Mouse (Mus musculus) cerebellum, postnatal 36 days (tissue): ENCODE results near the gene Pdilt.
"Not testable (repeated sequence)": the region's sequence is repeated elsewhere in the genome, so short reads cannot be mapped to it uniquely, and the experiment has no call there.

Experiments used
- DNase-seq, 2 experiments: peaks; one replicate each; pipeline ENCODE4 v3.0.0; 2021 to 2022; ENCODE audit warnings: mixed read lengths in 2 of 2

Pdilt gene

DNA sequence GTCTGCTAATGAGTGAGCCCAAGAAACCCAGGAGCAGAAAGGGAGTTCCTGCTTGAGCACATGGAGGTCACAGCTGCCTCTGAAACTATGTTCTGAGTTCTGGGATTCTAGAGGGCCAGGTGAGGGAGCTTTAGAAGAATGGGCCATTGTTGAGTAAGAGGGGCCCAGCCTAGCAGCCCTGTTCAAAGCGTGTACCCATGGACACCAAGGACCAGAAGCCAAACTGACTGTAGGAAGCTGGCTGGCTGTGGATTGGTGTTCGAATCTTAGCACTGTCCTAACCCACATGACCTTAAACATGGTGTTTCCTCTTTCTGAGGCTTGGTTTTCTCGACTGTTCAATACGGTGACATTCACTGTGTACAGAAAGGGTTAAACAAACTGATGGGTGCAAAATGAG is at the start of gene Pdilt:
TSS of gene Pdilt (minus strand) at position 101 of the 400 bp plus-strand sequence.
- DNase-seq: no peak

DNA sequence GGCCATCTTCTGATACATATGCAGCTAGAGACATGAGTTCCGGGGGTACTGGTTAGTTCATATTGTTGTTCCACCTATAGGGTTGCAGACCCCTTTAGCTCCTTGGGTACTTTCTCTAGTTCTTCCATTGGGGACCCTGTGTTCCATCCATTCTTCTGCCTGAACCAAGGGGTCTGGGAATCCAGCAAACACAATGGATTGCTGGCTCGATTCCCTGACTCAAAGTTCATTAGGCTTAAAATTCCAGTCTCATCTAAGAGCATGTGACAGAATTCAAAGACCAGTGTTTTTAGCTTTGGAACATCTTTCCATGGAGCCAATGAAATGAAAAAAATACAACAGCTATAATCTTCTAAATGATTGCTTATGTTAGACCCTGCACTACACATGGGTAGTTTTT is 39.2 kb upstream of the Pdilt start:
- DNase-seq: not testable (repeated sequence)

DNA sequence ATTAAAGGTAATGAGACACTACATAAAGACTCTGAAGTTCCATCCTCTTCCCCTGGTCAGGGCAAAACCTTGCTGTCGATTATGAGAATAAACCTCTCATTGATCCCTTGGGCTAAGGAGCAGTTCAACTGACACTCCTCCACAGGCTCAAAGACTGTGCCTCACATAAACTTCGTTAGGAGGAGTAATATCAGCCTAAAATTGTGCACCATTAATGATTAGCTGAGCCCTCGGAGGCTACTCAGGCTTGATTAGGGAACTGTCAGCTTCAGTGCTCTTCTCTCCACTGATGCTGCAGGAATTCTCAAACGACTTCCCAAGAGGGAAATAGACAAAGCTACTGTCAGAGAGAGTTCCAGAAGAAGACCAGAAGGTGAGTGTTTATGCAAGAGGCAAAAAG is 38.2 kb upstream of the Pdilt start:
- no peak for DNase-seq

DNA sequence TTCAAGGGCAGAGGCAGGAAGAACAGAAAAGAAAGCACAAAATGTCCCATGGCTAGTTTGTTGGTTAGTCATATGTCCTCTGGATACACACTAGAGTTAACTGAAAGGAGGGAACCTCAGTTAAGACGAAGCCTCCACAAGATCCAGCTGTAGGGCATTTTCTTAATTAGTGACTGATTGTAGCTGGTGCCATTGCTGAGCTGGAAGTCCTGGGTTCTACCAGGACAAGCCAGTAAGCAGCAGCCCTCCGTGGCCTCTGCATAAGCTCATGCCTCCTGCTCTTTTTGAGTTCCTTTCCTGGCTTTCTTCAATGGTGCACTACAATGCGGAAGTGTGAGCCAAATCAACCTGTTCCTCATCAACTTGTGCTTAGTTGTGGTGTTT is 37.2 kb upstream of the Pdilt start:
- no peak for DNase-seq

DNA sequence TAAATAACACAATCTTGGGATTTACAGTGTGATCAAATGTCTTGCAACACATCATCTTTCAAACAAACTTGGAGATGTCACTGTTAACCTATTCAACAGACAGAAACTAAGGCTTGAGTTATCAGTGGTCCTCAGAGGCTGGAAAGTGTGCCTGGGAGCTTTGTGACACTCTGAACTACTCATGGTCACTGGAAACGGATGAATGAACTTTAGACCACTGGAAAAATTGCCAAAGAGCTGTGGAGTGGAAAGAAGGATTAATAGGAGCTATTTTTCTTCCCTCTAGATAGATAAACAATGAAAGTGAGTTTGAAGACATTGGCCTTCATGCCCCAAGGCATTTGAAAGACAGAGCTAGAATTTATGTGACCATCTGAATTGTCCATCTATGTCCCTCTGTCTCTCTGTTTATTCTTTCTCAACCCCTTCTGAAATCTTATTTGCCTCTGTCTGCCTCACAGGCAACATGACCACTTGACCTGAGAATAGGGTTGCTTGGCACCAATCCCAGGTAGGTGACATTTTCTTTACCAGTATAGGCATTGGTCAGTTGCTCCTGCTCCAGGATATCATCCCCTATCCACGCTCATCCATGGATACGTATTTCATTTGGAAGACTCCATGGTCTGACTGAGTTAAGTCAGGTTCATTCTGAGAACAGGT is 36.6 kb upstream of the Pdilt start:
- no peak for DNase-seq

DNA sequence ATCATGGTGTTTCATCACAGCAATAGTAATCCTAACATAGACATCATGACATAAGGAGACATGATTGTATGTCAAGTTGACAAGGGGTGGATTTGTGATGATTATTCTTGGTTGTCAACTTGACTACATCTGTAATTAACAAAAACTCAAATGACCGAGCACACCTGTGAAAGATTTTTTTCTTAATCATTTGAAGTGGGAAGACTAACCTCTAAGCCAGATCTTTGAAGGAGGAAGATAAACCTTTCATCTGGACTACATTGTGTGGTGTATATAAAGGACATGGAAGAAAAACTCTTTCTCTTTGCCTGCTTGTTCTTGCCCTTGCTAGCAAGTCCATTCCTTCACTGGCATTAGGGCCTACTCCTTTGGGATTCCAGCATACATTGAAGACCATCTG is 30.8 kb upstream of the Pdilt start, which contains the start of gene Acsm2:
TSS of gene Acsm2 (plus strand) at position 301 of the 400 bp plus-strand sequence.
- DNase-seq: no peak

DNA sequence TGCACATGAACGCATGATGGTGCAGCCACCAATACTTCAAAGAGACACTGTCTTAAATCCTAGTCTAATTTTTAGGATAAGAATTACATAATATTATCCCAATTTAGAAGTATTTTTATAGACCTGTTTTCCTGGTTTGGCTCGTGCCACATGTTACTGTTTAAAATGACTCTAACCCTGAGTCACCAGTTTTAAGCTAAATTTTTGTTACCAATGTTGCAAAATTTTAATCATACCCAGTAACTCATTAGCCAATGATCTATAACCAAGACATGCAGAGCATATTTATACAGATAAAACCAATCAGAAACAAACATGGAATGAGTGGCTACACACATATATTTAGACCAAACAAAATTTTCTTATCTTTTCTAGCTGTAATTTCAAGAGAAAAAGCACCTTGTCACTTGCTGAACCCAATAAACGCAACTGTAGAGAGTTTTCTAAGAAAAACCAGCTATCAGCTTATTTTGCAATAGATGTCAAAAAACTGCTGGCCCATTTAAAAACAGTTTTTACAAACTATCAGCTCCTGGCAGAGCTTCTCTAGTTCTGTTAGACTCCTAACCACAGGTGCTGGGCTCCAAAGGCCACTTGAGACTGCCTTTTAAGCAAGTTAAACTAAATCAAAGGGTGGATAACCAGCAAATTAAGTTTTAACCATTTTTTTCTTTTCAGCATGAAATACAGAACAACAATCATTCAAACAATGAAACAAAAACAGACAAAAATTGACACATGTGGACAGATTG is 27.4 kb upstream of the Pdilt start:
- DNase-seq: no peak

DNA sequence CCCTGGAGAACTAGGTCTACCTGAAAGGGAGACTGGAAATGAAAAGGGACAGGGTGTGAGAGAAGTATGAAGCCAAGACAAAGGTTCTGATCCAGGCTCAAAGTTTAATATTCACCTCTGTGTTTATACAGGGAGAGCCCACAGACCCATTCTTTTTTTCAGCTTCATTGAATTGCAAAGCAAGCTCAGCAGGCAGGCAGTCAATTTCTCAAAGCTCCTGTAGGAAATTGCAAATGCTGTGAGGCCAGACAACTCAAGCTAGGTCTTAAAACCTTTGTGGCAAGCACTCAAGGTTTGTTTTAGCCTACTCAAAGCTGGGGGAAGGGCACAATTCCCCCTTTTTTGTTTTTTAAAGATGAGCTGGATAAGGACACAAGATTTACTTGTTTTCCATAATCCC is 22.3 kb upstream of the Pdilt start:
- DNase-seq: no peak

DNA sequence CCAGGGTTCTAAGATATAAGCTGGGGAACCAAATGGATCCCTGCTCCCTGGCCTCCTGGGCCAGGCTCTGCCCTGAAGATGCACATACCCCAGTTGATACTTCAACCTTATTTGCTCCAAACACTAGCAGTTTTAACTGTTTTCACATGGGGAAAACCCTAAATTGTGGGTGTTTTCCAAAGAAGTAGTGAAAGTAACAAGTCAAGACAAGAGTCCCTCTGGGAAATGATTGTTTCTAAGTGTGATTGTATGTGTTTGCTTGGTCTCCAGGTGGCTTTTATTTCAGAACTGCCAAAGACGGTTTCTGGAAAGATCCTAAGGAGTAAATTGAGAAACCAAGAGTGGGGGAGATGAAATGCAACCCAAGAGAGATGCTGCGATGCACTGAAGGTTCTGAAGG is 19.2 kb upstream of the Pdilt start:
- DNase-seq: no peak

DNA sequence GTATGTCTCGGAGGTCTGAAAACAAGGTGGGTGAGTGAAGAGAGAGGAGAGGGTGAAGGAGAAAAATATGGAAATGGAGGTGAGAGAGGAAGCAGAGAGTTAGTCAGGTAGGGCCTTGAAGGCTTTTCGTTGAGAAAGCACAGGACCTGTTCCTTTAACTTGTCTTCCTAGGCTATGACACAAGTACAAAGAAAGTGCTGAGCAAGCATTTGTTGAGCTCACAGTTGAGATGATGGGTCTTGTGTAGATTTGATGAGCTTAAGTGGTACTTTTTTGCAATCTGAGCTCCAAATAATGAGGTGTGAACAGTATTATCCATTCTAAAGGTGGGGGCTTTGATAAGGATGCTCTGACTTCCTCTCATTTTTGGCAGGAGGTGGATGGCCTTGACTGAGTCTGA is 11.1 kb upstream of the Pdilt start:
- no peak for DNase-seq

DNA sequence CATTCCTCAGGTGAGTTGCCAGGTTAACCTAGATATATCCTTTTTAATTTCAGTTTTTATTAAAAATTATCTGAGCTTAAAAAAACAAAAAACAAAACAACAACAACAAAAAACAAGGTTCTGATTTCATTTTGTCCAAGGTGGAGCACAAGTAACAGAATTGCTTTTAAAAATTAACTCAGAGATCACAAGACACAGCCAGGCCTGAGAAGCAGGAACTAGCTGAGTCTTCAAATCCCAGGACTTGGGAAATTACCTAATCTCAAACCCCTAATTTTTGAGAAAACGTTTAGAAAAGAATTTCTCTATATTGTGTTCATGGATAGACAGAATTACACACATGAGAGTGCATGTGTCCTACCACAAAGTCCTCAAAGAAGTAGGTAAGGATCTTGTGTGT is 9.6 kb upstream of the Pdilt start:
- DNase-seq: no peak

DNA sequence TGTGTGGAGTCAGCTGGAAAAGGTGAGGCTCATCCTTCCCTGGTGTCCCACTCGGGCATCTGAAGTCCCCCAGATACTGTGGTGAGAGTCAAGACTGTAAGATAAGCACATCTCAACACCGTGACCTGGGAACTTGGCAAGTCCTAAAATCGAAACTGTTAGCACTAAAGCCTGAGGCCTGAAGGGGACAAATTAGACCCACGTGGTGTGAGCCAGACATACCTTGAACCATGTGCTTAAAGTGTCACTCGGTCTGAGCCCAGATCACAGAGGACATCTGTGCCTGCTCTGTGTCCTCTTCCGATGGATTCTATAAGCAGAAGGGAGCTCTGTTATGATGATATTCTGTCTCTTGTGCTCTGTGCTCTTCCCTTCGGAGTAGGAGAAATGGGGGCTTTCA is 5.3 kb upstream of the Pdilt start:
- DNase-seq: no peak

DNA sequence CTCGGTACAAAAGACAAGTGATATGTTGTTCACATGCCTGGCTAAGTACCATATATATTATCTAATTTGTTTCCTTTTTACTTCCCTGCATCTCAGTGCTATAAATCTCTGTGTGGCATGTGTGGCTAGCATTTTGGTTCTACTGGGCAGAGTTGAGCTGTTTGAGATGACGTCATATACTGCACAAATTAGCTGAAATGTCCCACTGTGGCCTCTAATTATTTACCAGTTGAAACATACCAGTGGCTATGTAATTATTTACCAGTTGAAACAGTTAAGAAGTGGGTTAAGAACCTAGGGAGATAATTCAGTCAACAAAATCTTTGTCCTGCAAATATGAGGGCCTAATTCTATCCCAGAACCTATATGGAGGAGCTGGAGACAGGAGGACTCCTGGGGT is 4.3 kb upstream of the Pdilt start:
- DNase-seq: no peak

DNA sequence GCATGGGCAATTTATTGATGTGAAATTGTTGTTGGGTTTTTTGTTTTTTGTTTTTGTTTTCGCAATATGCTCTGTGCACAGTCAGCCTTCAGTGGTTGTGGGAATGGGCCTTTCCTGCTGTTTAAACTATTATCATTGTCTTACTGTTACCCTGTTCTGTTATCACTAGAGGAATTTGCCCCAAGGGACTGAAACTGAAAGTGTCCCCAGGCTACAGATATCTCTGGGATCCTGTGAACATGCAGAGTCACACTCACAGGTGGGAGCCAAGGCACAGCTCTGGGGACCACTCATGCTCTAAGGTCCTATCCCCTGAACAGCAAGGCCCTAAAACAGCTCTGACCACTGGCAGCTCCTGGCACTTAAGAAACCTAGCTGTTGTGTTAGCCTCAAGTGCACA is 3.8 kb upstream of the Pdilt start:
- no peak for DNase-seq

DNA sequence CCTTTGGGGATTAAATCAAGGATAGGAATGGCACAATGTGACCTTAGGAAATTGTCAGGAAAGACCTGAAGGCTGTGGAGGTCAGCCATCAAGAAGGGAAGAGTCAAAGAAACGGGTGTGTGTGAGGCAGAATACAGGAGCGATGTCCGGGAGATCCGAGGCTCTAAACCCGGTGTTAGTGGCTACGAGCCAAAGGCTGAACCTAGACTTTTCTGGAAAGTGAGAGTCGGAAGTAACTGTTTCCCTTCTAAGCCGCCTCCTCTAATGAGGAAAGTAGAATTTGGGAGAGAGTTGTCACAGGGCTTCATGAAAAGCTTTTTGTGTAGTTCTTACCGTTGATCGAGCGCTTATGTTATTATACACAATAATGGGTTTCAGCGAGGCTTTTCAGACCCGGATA is 3.2 kb upstream of the Pdilt start:
- no peak for DNase-seq

DNA sequence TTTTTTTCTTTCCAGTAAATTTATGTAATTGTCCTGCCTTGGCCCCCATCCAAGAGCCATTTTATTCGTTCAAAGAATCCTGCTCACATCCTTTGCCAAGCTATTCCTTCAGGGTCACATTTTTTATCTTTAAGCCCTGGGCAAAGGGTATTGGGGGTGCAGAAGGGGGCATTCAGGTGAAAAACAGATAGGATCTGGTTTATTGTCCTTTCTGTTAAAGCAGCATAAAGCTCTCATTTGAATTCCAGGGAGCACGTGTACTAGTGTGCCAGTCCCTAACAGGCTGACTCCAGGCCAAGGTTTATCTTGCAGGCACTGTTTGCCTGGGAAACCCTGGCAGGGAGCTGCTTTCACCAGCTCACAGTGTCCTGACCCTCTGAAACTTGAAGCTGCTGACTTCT is 2.6 kb upstream of the Pdilt start:
- no peak for DNase-seq

DNA sequence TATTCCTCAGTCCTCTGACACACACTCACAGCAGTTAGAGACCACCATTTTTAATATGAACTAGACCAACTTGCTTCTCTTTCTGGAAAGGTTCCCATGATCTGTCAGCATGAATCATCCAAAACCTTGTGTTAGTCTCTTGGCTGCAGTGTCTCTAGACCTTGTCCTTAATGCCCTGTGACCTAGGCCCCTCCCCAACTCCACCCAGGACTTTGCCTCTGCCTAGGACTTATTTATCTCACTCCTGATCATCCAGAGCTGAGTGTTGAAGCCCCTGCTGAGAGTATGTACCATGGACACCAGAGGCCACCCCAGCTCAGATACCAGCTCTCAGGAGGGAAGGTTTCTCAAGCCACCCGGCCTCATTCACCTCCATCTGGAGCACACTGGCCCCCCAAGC is 904 bp downstream of the Pdilt start:
- no peak for DNase-seq

DNA sequence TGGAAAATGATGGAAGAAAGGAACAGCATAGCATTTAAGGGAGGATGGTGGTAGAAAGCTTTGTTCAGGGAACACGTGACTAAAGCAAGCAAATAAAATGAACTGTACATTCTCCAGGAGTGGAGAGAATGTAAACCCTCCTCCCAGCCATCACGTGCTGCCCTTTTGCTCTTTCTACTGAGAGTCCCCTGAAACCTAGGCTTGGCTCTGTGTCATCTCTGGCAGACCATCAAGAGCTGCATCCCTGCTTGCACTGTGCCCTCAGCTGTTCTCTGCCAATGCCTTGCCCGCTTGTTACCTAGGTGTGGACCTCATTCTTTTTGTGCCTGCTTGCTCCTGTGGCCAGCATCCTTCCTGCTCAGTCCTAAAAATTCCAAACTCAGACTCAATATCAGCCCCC is 1.5 kb downstream of the Pdilt start:
- DNase-seq: no peak

DNA sequence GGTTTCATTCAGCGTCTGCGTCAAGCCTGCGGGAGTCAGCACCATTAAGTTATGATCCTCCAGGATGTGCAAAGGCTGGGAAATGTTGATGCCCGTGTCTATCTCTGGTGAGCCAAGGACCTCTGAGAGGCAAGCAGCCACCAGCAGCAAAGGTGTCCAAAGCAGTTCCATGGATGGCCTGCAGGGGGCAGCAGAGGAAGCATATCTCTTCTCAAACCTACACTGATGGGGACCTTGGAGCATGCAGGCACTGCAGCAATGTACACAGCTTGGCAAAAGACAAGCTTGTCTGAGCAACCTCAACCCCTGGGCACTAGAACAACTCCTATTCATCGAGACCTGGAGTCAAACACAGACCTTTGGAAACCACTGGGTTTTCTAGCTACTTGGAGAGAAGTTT is 3.6 kb downstream of the Pdilt start:
- peak; percentile 69 to 72 for DNase-seq

DNA sequence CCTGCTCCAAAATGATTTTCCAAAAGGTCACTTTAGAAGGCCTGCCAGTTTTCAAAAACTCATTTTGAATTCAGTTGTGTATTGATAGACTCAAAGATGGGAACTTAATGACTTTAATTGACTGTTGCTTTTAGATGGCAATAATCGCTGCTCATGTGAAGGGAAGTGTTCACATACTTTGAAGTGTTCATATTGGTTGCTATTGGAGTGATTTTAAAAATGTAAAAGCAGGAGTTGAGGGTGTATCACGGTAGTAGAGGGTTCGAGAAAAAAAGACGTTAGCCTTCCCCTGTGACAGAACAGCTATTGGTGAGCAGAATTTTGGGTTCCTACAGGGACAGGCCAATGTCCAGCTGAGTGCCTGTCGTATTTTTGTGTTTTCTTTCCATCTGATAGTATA is 4.1 kb downstream of the Pdilt start, which contains the start of gene Acsm5:
TSS of gene Acsm5 (plus strand) at position 301 of the 400 bp plus-strand sequence.
- no peak for DNase-seq

DNA sequence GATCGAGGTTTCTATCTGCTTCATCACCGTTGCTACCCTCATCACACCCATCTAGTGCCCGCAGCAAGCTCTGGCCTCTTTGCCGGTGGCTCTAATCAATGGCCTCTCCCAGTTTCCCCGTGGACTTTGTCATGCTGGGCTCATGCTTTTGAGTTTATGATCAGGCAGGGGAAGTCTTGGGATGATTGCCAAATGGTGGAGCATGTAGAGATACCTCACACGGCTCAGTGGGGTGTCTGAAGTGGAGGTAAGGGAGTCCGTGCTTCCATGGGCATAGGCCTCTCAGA is 7.1 kb downstream of the Pdilt start:
- no peak for DNase-seq

DNA sequence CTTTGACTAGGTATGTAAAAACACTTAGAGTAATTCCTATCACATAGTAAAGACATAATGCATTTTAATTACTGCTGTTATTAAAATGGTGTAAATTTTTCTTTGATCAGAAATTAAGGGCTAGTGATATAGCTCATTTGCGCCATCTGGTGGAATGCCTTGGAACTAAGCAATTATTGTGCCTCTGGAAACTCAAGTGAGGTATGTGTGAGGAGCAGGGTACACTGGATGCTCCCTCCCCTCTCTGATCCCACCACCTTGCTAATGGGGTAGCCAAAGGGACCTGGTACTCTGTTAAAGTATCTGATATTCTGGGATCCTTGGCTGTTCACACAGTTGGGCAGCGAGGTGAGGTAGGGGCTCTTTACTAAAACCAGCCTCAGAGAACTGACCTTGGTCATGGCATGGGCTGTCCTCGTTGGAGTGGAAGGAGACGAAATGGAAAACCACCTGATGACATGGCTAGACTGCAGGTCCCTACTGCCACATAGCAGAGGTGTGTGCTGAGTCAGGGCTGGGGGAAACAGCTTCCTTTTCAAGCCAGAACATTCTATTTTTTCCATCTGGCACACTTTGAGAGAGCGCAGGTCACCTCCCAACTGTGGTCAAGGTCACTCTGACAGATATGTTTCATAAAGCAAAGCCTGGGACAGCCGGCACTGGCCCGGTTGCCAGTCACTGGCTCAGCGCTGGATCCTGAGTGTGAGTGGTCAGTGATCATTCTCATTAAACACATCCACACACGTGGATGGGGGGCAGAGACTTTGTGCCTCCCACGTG is 7.6 kb downstream of the Pdilt start:
- DNase-seq: peak; percentile 48 to 69

DNA sequence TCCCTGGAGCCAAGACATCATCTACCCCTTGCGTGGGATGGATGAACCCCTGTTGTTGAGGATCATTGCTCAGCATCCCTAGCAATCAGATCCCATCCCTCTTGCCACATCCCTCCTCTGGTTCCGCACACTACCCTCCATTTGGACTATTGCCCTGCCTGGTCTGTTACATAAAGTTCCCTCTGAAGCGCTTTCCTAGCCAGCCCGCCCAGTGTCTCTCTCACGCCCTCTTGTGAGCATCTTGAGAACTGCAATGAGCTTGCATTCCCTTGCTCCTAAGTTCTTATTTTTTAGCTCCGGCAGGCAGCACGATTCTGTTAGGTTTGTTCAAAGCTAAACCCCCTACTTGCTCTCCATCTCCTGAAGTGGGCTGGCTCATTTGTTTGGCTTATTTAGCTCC is 10.2 kb downstream of the Pdilt start:
- peak; percentile 48 to 59 for DNase-seq

DNA sequence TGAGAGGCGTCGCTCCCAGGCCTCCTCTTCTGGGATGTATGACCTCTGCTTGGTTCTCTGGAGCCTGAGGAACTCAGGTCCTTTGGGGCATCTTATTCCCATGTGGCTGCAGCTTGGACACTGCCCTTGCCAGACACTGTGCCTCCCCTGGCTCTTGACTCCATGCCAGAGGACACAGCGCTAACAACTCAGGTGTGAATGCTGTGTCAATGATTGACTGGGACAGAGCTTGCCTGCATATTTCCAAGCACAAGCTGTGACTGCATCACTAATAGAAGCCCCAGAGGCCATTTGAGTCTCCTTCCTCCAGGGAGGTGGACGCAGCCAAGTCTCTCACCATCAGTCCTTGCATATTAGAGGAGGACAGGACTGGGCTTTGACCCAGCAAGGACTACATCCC is 12.1 kb downstream of the Pdilt start:
- no peak for DNase-seq
